Mouse (Mus musculus): ENCODE measurements at regions not wholly inside any gene's neighbourhood (a gene's known extent, or its start where the extent isn't known, plus 50 kb on each side); places are given as distances from the start of the nearest gene placed in this dataset.

GRCm38 (mm10) chr1:72939948-72940347 is 65.3 kb upstream of the Igfbp5 start:
- no peak overlapping the region for H3K9ac ChIP-seq
- no peak overlapping the region for H3K27ac ChIP-seq
- no peak overlapping the region for H3K4me2 ChIP-seq
- no peaks in the 10 kb centered on the region for H3K9me3 ChIP-seq (replicated peaks)
- no peak for ATAC-seq (replicated peaks; ENCODE audit: low FRiP score)
- WGBS: 90% methylated on average over 1 of the region's 1 CpGs
- H3K4me1 ChIP-seq: peaks cover 8% of the 10 kb centered on the region
- H3K27me3 ChIP-seq: no peaks in the 10 kb centered on the region
- H3K36me3 ChIP-seq: no peaks in the 10 kb centered on the region
- H3K4me3 ChIP-seq (replicated peaks): no peak overlapping the region

GRCm38 (mm10) chr1:72936681-72937465 is 62.2 kb upstream of the Igfbp5 start:
- no peaks in the 10 kb centered on the region for H3K4me1 ChIP-seq
- no peak for ATAC-seq (replicated peaks; ENCODE audit: low FRiP score)
- no peaks in the 10 kb centered on the region for H3K9me3 ChIP-seq (replicated peaks)
- no peaks in the 10 kb centered on the region for H3K36me3 ChIP-seq
- H3K27ac ChIP-seq: no peak overlapping the region
- H3K4me3 ChIP-seq (replicated peaks): no peak overlapping the region
- H3K4me2 ChIP-seq: no peak overlapping the region
- no peak overlapping the region for H3K9ac ChIP-seq
- 87% methylated on average over 5 of the region's 5 CpGs for WGBS
- no peaks in the 10 kb centered on the region for H3K27me3 ChIP-seq

- 45% methylated on average over 5 of the region's 5 CpGs for WGBS
- no peak overlapping the region for H3K4me2 ChIP-seq
- H3K27me3 ChIP-seq: no peaks in the 10 kb centered on the region
- no peak overlapping the region for H3K9ac ChIP-seq
- H3K4me1 ChIP-seq: no peaks in the 10 kb centered on the region
- H3K4me3 ChIP-seq (replicated peaks): no peak overlapping the region
- H3K9me3 ChIP-seq (replicated peaks): no peaks in the 10 kb centered on the region
- no peaks in the 10 kb centered on the region for H3K36me3 ChIP-seq
- ATAC-seq (replicated peaks; ENCODE audit: low FRiP score): no peak
- no peak overlapping the region for H3K27ac ChIP-seq
Observed at GRCm38 (mm10) chr1:72936231-72936630, 61.5 kb upstream of the Igfbp5 start.

DNA sequence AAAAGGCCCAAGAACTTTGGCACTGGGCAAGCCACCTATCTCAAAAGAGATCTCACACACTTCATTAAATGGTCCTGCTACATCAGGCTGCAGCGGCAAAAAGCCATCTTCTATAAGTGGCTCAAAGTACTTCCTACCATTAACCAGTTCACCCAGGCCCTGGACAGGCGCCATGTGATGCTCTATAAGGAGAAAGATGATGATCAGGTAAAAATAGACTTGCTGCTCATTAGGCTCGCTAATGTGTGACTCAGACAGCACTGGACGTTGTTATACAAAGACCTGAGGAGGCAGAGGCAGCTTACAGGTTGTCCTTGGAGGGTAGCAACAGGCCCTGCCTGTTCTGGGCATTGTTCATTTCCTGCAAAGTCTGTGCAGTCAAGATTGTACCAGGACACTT is 60.4 kb upstream of the Igfbp5 start:
- Histone ChIP-seq H3K4me2 (no peak overlapping the region), H3K9ac (no peak overlapping the region), H3K9me3 (replicated peaks) (no peaks in the 10 kb centered on the region), H3K27ac (no peak overlapping the region), H3K36me3 (no peaks in the 10 kb centered on the region), H3K4me3 (replicated peaks) (no peak overlapping the region), H3K27me3 (no peaks in the 10 kb centered on the region), H3K4me1 (no peaks in the 10 kb centered on the region)
- WGBS: 83% methylated on average over 4 of the region's 4 CpGs
- no peak for ATAC-seq (replicated peaks; ENCODE audit: low FRiP score)

- Histone ChIP-seq H3K36me3 (no peaks in the 10 kb centered on the region), H3K9me3 (replicated peaks) (no peaks in the 10 kb centered on the region), H3K27ac (no peak overlapping the region), H3K4me1 (no peaks in the 10 kb centered on the region), H3K4me3 (replicated peaks) (no peak overlapping the region), H3K27me3 (no peaks in the 10 kb centered on the region), H3K4me2 (no peak overlapping the region), H3K9ac (no peak overlapping the region)
- peak; percentile 66; the same call in 1 of the 2 replicates for ATAC-seq (replicated peaks; ENCODE audit: low FRiP score)
- WGBS: 66% methylated on average over 4 of the region's 4 CpGs
Observed at GRCm38 (mm10) chr1:72929774-72930173, 55.1 kb upstream of the Igfbp5 start.

Measured in kidney, embryonic 15.5 days (tissue).